Mouse (Mus musculus) heart, embryonic 14.5 days (tissue): ENCODE data around the gene Dab1. TPM values are rescaled to one million over a fixed set of nuclear protein-coding genes. Genes with fewer than 3 reads are reported as not detected.

Experiments used
- ATAC-seq: fragments of 200-750 bp; cut with Nextera tagmentation; 2 replicates; pipeline ENCODE4 v1.8.0; 2017; ENCODE audit warnings: low read depth, moderate TSS enrichment; ENCODE audit not compliant: insufficient number of reproducible peaks, insufficient read depth, low FRiP score
- H3K27ac ChIP-seq, 2 experiments: fragments of 200-500 bp in 1 of 2; fragments of 300-500 bp in 1 of 2; sonication (generic) in 1 of 2; replicated peaks in 1 of 2; 2 replicates each; pipeline ENCODE4 v1.5.1; 2012 to 2014; ENCODE audit warnings: low read depth in 2 of 2, low read length in 2 of 2, control low read depth in 1 of 2, mild to moderate bottlenecking in 1 of 2, mixed read lengths in 1 of 2; ENCODE audit not compliant: control insufficient read depth in 1 of 2, insufficient read depth in 1 of 2
- H3K27me3 ChIP-seq: fragments of 300-500 bp; sonication (generic); 2 replicates; pipeline ENCODE4 v1.6.1; 2014; ENCODE audit warnings: mild to moderate bottlenecking, low read length, control low read depth; ENCODE audit not compliant: control insufficient read depth, insufficient read depth
- H3K36me3 ChIP-seq: fragments of 300-500 bp; sonication (generic); 2 replicates; pipeline ENCODE4 v1.6.1; 2014; ENCODE audit warnings: mild to moderate bottlenecking, control low read depth, low read length, mixed read lengths; ENCODE audit not compliant: control insufficient read depth, insufficient read depth
- H3K4me1 ChIP-seq, 2 experiments: fragments of 200-500 bp in 1 of 2; fragments of 300-500 bp in 1 of 2; sonication (generic) in 1 of 2; 2 replicates each; pipeline ENCODE4 v1.6.1; 2012 to 2014; ENCODE audit warnings: low read length in 2 of 2, control low read depth in 1 of 2, mixed read lengths in 1 of 2; ENCODE audit not compliant: control insufficient read depth in 2 of 2, insufficient read depth in 2 of 2
- H3K4me2 ChIP-seq: fragments of 300-500 bp; sonication (generic); 2 replicates; pipeline ENCODE4 v1.6.1; 2014; ENCODE audit warnings: mild to moderate bottlenecking, low read length
- H3K4me3 ChIP-seq, 2 experiments: fragments of 200-500 bp in 1 of 2; fragments of 300-500 bp in 1 of 2; sonication (generic) in 1 of 2; 2 replicates each; pipeline ENCODE4 v1.5.1; 2012 to 2014; ENCODE audit warnings: low read length in 2 of 2, mild to moderate bottlenecking in 2 of 2, control low read depth in 1 of 2, low read depth in 1 of 2, moderate library complexity in 1 of 2; ENCODE audit not compliant: control insufficient read depth in 1 of 2, insufficient read depth in 1 of 2
- H3K9ac ChIP-seq: fragments of 300-500 bp; sonication (generic); 2 replicates; pipeline ENCODE4 v1.6.1; 2014; ENCODE audit warnings: mild to moderate bottlenecking, low read length
- H3K9me3 ChIP-seq: fragments of 300-500 bp; sonication (generic); 2 replicates; pipeline ENCODE4 v1.6.1; 2016; ENCODE audit warnings: low read length, control low read depth; ENCODE audit not compliant: control insufficient read depth
- WGBS: fragments of 180-500 bp; shearing (Covaris S2); extraction: QIAGEN DNeasy Blood & Tissue Kit; methylation state at CpG from one replicate; pipeline ENCODE4 v1.1.7; 2014; 5-methylcytosine and 5-hydroxymethylcytosine counted together
- polyA plus RNA-seq: library from polyadenylated mRNA; unstranded; fragments of >200 nt; fragmentation: Nextera tagmentation; extraction: Ambion mirVana; gene quantifications from 2 replicates; pipeline ENCODE4 v1.2.1, GENCODE M21; 2014

Dab1 gene
- polyA plus RNA-seq, 1 experiment from 2014 or later: 0.99 TPM

DNA sequence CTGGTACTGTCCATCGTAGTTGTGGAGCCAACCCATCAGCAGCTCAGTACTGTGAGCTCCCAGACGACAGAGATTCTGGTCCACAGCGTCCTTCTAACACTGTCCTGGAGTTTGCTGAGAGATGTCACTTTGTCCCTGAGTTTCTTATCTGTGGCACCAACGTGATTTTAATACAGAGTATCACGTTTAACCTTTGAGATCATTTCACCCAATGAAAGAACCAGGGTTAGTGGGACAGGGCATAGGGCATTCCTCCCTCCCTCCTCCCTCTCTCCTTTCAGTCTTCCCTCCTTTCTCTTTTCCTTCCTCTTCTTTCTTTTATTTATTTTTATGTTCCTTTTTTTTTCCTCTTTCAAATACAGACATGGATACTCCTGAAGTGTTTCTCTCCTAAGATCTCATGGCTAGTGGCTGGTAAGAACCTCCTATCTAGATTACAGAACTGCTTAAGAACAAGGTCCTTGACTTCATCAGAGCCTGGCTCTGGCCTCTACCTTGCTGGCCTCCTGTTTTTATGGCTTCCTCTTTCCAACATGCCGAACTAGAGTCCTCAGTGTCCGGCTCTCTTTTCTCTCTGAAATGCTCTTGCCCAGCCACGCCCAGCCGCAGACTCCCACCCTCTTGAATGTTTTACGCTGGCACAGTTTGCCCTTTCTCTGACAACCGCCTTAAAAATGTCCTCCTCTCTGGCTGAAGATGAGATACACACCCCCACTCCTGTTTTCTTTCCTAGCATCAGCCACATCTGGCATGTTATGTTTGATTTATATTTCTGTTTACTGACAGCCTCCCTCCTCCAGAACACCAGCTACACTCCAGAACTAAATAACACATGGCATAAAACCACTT lies 844.0 kb downstream of the Dab1 start:
- no peak for ATAC-seq
- H3K4me2 ChIP-seq: no peak overlapping the region
- H3K27me3 ChIP-seq: no peaks in the 10 kb centered on the region
- no peak overlapping the region for H3K4me3 ChIP-seq
- H3K27ac ChIP-seq: no peak overlapping the region
- no peak overlapping the region for H3K9ac ChIP-seq
- WGBS: 74% methylated on average over 11 of the region's 11 CpGs
- H3K4me1 ChIP-seq: no peaks in the 10 kb centered on the region
- no peaks in the 10 kb centered on the region for H3K36me3 ChIP-seq
- no peaks in the 10 kb centered on the region for H3K9me3 ChIP-seq

DNA sequence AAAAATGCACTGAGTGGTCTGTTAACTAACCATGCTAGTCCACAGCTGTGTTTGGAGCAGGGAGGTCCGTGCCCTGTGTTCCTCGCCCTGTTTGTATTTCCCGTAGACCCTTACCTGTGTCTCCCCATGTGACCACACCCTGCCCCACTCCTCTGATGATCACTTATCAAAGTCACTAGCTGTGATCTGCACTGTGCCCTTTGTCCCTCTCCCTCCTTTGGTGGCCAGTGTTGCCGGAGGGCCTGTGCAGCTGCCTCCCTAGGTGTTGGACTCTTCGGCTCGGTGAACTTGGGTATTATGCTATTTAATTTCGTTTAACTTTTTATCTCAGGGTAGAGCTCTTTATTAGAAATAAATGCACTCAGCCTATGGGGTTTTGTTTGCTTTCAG lies 844.6 kb downstream of the Dab1 start:
- no peaks in the 10 kb centered on the region for H3K27me3 ChIP-seq
- no peaks in the 10 kb centered on the region for H3K9me3 ChIP-seq
- H3K4me3 ChIP-seq: no peak overlapping the region
- H3K4me2 ChIP-seq: no peak overlapping the region
- H3K9ac ChIP-seq: no peak overlapping the region
- ATAC-seq: no peak
- no peaks in the 10 kb centered on the region for H3K36me3 ChIP-seq
- 81% methylated on average over 7 of the region's 7 CpGs for WGBS
- H3K4me1 ChIP-seq: no peaks in the 10 kb centered on the region
- no peak overlapping the region for H3K27ac ChIP-seq

DNA sequence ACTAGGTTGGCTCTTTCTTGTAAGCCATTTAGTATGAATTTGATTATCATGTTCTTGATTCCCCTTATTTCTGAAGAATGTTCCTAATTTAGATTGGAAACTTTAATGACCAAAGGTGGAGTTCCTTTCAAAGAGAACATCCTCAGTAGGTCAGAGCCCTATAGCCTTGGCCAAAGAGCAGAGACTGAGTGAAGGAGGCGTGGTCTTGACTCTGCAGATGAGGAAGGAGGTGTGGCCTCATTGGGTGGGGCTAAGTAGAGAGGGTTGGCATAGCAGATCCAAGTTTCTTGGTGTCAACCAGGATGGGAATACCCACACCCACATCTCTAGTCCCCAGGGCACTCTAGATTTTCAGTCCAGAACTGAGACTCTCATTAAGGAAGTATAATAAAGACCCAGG lies 846.4 kb downstream of the Dab1 start:
- no peak overlapping the region for H3K4me2 ChIP-seq
- ATAC-seq: no peak
- no peak overlapping the region for H3K27ac ChIP-seq
- no peaks in the 10 kb centered on the region for H3K4me1 ChIP-seq
- 86% methylated on average over 1 of the region's 1 CpGs for WGBS
- H3K27me3 ChIP-seq: no peaks in the 10 kb centered on the region
- no peak overlapping the region for H3K4me3 ChIP-seq
- H3K36me3 ChIP-seq: no peaks in the 10 kb centered on the region
- H3K9me3 ChIP-seq: no peaks in the 10 kb centered on the region
- no peak overlapping the region for H3K9ac ChIP-seq

DNA sequence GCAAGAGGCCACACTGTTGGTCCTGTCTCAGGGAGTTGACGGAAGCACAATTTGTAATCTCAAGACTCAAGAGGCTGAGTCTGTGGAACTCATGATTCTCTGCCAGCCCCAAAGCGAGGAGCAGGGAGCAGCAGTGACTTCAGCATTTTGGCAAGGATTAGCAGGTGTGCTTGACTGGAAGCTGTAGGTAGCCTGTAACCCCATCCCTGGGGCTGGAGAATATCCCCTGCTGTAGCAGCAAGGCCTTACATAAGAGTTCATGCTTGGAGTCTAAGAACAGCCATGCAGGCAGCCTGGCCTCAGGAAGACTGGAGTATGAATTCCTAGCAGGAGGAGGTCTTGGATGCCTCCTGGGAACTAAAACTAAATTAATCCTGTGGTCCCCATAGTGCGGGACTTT lies 849.5 kb downstream of the Dab1 start:
- H3K27me3 ChIP-seq: no peaks in the 10 kb centered on the region
- H3K36me3 ChIP-seq: no peaks in the 10 kb centered on the region
- 42% methylated on average over 3 of the region's 3 CpGs for WGBS
- no peak overlapping the region for H3K4me2 ChIP-seq
- no peak overlapping the region for H3K4me3 ChIP-seq
- no peak for ATAC-seq
- no peak overlapping the region for H3K27ac ChIP-seq
- no peaks in the 10 kb centered on the region for H3K4me1 ChIP-seq
- no peak overlapping the region for H3K9ac ChIP-seq
- H3K9me3 ChIP-seq: no peaks in the 10 kb centered on the region

DNA sequence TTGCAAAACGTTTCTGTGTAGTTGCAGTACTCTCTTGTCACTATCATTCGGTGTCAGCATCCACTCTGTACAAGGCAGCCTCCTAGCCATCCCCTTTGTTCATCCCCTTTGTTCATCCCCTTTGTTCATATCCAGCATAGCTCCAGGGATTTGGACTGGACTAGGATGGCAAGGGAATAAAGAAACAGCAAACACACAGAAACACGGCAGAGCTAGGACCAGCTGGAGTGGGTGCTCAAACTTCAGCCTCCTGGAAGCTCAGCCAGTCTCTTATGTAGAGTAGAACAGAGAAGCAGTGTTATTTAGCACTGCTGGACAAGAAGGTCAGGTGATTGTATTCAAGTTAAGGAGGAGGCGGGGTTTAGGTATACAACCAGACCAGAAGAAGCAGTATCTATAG lies 853.8 kb downstream of the Dab1 start:
- no peaks in the 10 kb centered on the region for H3K4me1 ChIP-seq
- WGBS: 81% methylated on average over 4 of the region's 4 CpGs
- no peak overlapping the region for H3K4me3 ChIP-seq
- H3K9me3 ChIP-seq: no peaks in the 10 kb centered on the region
- H3K4me2 ChIP-seq: no peak overlapping the region
- no peak for ATAC-seq
- H3K27ac ChIP-seq: no peak overlapping the region
- H3K27me3 ChIP-seq: no peaks in the 10 kb centered on the region
- H3K36me3 ChIP-seq: no peaks in the 10 kb centered on the region
- no peak overlapping the region for H3K9ac ChIP-seq

DNA sequence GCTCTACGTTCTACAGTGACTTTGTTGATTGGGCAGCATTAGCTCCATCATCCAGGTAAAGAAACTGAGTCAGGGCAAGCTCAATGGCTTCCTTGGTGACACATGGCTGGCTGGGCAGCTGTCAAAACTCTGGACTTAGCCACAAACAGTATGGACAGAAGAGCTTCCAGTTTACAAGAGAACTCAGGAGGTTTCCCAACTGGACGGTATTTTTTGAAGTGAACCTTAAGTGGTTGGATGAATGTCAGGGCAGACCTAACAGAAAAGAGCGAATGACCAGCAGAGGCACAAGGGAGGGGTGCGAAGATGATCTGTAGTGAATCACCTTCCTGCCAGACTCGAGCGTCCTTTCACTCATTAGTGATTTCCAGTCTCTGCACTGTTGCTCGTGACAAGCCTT lies 857.7 kb downstream of the Dab1 start:
- Histone ChIP-seq H3K9ac (no peak overlapping the region), H3K27ac (no peak overlapping the region), H3K4me2 (no peak overlapping the region), H3K4me1 (no peaks in the 10 kb centered on the region), H3K4me3 (no peak overlapping the region), H3K9me3 (no peaks in the 10 kb centered on the region), H3K36me3 (no peaks in the 10 kb centered on the region), H3K27me3 (no peaks in the 10 kb centered on the region)
- 84% methylated on average over 7 of the region's 7 CpGs for whole genome bisulfite sequencing
- ATAC-seq: no peak

DNA sequence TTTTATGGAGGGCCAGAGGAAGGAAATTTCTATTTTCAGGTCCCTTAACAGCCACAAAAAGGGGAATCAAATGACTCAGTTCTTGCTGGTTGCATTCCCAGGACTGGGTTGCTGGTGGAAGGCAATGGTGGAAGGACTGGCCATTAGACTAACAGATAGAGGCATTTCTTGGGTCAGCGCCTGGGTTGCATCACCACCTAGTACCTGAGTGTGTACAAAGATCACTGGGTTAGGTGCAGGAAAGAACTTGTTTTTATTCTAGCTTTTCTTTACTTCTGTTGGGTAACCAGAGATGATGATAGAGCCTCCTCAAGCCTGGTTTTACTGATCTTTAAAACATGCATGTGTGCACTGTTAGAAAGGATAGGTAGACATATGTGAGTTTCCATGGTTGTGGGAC lies 864.8 kb downstream of the Dab1 start:
- H3K36me3 ChIP-seq: no peaks in the 10 kb centered on the region
- no peak for ATAC-seq
- H3K27me3 ChIP-seq: no peaks in the 10 kb centered on the region
- no peak overlapping the region for H3K4me2 ChIP-seq
- H3K4me1 ChIP-seq: no peaks in the 10 kb centered on the region
- no peaks in the 10 kb centered on the region for H3K9me3 ChIP-seq
- H3K4me3 ChIP-seq: no peak overlapping the region
- 88% methylated on average over 1 of the region's 1 CpGs for WGBS
- no peak overlapping the region for H3K27ac ChIP-seq
- H3K9ac ChIP-seq: no peak overlapping the region

DNA sequence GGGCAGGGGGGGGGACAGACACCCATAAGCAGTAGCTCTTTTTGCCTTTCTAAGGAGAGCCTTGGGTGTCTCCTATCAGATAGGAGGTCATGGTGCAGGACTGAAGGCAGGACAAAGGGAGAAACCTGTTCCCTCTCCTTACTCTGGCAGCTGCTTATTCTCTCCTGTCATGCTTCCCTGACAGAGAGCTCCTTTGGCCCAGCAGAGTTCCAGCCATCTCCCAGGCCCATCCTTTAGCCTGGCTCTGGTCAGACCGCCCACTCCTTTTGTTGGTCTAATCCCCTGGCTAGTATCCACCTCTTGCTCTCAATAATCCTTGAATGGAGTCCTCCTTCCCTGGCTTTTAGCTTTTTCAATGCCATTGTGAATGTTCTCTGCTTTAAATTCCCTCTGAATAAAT lies 878.1 kb downstream of the Dab1 start:
- H3K4me2 ChIP-seq: no peak overlapping the region
- no peaks in the 10 kb centered on the region for H3K4me1 ChIP-seq
- H3K27me3 ChIP-seq: no peaks in the 10 kb centered on the region
- ATAC-seq: no peak
- H3K4me3 ChIP-seq: no peak overlapping the region
- no peaks in the 10 kb centered on the region for H3K36me3 ChIP-seq
- H3K9ac ChIP-seq: no peak overlapping the region
- WGBS: 59% methylated on average over 1 of the region's 1 CpGs
- no peak overlapping the region for H3K27ac ChIP-seq
- no peaks in the 10 kb centered on the region for H3K9me3 ChIP-seq
